Mouse (Mus musculus) lung, postnatal 36 days (tissue): Measurements from ENCODE around the gene Fsip1.

Experiments
- DNase-seq: peaks from one replicate; pipeline ENCODE4 v3.0.0; 2022; ENCODE audit warnings: mixed read lengths

The Fsip1 gene

DNA sequence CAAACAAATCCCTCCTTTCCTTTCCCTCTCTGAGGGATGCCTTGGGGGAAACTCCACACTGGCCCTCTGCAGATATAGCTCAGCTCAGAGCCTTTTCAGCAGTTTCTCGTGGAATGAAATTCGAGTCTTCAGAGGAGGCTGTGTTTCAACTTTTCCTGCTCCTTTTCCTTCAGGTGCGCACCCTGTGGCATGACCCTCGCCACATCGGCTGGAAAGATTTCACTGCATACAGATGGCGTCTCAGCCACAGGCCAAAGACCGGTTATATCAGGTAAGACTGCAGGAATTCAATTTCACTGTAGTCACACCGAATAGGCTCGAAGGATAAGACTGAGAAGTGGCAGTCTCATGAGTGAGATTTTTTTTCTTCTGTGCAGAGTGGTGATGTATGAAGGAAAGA lies 133.0 kb downstream of the Fsip1 start:
- DNase-seq, result no peak

DNA sequence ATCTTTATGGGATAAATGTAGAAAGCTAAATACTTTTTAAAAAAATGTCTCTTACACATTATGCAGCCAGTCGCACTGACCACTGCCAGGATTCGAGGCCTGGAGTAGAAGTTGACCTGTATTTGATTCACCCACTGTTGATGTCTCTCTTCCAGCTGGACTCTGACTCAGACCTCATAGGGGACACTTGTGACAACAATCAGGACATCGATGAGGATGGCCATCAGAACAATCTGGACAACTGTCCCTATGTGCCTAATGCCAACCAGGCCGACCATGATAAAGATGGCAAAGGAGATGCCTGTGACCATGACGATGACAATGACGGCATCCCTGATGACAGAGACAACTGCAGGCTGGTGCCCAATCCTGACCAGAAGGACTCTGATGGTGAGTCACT lies 134.5 kb downstream of the Fsip1 start:
- DNase-seq, result no peak

DNA sequence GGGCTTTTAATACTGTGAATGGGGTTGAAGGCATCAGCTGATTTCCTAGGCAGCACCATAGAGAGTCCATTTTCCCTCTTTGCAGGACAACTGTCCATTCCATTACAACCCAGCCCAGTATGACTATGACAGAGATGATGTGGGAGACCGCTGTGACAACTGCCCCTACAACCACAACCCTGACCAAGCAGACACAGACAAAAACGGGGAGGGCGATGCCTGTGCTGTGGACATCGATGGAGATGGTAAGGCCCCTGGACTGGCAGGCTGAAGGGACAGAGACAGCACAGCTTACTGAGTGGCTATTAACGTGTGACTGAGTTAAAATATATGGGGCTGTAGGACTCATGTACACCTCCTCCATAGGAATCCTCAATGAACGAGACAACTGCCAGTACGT lies 136.0 kb downstream of the Fsip1 start:
- DNase-seq, result no peak

DNA sequence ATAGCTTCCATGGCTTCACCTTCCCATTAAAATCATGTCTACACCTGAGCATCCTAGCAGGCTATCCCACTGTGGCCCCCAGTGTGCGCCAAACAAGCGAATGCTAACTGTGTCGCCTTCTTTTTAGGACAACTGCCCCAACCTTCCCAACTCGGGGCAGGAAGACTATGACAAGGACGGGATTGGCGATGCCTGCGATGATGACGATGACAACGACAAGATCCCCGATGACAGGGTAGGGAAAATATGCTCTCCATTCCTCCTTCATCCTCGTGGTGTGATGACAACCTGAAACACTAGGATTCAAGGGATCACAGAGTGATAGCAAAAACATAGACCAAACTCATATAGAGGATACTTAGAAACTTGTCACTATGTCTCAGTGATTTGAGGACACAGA lies 136.7 kb downstream of the Fsip1 start:
- no peak for DNase-seq

DNA sequence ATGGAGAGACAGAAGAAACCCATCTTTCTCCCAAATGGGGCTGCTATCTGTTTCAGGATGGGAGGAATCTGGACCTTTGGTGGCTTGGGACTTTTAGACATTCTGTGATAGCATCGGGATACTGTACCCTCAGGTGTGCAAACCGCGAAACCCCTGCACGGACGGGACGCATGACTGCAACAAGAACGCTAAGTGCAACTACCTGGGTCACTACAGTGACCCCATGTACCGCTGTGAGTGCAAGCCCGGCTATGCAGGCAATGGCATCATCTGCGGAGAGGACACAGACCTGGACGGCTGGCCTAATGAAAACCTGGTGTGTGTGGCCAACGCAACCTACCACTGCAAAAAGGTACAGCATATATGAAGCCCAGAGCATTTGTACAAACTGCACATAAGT lies 137.1 kb downstream of the Fsip1 start:
- DNase-seq, result no peak

DNA sequence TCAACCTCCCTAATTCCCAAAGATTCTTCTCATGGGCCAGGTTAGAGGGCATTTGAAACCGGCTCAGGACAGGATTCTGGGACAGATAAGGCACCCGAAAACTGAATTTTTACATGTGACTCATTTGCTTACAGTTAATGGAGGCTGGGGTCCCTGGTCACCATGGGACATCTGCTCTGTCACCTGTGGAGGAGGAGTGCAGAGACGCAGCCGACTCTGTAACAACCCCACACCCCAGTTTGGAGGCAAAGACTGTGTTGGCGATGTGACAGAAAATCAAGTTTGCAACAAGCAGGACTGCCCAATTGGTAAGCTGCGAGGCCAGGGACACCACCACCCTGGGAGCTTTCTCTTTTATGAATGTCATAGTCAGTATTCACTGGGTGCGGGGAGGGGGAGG lies 138.3 kb downstream of the Fsip1 start:
- DNase-seq, result no peak

DNA sequence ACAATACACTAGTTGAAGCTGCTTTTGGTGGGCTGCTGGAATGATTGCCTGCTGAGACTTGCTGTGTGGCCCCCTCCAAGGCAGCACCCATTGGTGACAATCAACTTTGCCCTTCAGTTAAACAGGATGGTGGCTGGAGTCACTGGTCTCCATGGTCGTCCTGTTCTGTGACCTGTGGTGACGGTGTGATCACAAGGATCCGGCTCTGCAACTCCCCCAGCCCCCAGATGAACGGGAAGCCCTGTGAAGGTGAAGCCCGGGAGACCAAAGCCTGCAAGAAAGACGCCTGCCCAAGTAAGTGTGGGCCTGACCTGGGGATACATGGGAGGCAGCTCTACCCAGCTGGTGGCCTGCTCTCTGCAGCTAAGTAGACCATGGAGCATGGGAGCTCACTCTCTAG lies 138.7 kb downstream of the Fsip1 start:
- DNase-seq, result no peak

DNA sequence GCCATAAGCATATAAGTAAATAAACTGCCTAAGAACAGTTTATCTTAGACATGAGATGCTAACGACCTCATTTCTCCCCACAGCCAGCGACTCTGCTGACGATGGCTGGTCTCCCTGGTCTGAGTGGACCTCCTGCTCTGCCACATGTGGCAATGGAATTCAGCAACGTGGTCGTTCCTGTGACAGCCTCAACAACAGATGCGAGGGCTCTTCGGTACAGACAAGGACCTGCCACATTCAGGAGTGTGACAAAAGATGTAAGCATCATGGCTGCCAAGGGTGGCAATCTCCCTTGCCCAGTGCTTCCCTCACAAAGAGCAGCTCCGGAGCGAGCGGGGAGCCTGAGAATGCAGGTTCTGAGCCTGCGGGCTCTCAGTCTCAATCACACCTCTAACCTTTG lies 139.4 kb downstream of the Fsip1 start:
- no peak for DNase-seq

DNA sequence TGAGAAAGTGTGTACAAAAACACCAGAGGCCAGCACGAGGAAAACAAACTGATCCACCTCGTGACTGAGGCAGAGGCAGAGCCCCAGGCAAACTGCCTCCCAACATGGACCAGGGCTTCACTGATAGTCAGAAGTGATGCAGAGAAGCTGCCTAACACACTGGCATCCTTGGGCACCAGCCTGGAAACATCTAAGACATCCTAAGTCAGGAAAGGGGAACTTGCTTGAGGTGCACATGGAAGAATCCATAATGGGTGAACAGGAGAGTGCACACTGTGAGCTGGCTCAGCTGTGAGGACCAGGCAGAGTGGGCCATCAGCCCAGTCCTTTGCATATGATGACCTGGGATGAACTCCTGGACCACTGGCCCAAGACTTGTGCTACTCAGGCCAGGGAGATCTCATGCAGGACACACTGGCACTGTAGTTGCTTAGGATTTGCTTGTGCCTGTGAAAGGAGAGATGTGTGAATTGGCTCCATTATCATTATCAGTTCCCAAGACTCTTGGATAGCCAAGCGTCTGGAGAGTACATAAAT lies 139.9 kb downstream of the Fsip1 start:
- no peak for DNase-seq

DNA sequence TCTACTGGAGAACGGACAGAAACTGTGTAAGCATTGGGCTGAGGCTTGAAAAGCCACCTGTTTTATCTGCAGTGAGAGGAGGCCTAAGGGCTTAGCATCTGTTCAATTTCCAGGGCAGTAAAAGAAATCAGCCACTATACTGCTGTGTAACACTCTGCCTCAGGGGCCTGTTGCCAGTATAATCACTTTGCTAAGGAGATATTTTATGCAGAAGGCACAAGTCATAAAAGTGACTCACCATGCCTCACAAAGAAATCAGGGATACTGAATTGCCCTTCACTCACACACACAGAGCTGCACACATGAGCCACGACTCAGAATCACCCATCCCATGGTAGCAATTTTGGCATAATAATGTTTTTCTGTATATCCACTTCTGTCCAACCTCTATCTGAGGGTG lies 140.6 kb downstream of the Fsip1 start:
- no peak for DNase-seq

DNA sequence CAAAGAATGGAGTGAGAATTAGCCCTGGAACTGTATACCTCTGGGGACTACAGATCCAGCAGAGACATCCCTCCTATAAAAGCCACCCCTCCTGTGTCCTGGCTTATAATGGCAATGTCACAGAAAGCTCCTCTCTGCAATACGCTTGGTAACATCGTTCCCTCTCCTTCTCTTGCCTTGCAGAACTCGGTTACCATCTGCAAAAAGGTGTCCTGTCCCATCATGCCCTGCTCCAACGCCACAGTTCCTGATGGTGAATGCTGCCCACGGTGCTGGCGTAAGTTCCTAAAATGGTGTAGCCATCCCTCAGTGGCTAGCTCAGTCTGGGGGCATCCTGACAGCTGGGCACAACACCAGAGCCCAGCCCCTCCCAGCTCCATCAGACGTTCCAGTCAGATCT lies 141.1 kb downstream of the Fsip1 start:
- no peak for DNase-seq

DNA sequence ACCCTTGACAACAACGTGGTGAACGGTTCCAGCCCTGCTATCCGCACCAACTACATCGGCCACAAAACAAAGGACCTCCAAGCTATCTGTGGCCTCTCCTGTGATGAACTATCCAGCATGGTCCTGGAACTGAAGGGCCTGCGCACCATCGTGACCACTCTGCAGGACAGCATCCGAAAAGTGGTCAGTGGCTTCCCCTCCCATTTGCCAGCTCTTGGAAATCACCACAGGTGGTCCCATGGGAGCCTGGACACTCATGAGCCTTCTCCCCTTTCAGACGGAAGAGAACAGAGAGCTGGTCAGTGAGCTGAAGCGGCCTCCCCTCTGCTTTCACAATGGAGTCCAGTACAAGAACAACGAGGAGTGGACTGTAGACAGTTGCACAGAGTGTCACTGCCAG lies 142.1 kb downstream of the Fsip1 start:
- DNase-seq, result no peak

DNA sequence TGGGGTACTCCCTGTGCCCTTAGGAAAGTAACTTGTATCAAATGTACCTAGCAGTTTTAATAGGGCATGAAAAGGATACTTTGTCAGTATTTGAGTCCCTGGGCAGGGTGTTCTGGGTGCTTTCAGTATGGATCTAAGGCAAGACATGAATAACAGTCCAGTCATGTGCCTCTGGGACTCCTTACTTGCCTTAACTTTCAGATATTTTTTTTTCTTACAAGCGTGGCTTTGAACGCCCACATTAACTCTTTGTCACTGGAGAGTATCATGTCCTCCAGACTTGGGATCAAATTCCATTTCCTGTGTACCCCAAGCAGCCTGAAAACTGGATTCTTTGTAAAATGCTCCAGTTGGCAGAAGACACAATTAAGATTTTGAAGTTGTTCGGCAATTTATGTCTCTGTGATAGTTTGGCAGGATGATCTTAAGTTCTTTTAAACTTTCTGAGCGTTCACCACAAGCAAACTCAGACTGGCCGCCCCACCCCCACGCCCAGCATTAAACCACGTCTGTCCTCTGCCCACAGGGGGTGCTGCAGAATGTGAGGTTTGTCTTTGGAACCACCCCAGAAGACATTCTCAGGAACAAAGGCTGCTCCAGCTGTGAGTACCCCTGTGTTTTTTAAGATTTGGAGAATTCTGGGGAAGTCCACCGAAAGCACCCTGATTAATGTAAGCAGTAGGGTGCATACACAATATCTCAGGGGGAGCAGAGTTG lies 142.8 kb downstream of the Fsip1 start:
- DNase-seq, result peak; percentile 66

DNA sequence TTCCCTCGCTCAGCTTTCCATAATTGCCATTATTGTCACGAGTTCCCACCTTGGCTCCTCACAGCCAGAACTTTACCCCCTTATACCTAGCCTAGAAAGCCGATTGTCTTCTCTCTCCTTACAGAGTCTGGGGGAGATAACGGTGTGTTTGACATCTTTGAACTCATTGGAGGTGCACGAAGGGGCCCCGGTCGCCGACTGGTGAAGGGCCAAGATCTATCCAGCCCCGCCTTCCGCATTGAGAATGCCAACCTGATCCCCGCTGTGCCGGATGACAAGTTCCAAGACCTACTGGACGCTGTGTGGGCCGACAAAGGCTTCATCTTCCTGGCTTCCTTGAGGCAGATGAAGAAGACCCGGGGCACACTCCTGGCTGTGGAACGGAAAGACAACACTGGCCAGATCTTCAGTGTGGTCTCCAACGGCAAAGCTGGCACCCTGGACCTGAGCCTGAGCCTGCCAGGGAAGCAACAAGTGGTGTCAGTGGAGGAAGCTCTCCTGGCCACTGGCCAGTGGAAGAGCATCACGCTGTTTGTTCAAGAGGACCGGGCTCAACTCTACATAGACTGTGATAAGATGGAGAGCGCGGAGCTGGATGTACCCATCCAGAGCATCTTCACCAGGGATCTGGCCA lies 143.8 kb downstream of the Fsip1 start:
- peak; percentile 29 for DNase-seq

DNA sequence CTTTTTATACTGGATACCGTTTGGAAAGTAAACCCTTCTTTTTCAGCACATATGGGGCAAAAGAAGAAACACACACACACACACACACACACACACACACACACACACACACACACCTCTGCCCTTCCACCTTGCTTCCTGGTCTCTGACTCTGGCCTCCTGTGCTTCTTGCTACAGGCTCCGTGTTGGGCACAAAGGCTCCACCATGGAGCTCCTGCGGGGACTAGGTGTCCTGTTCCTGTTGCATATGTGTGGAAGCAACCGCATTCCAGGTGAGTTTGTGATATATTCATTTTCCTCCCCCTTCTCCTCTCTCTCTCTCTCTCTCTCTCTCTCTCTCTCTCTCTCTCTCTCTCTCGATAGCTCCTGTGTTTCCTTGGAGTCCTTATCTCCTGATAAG lies 144.3 kb downstream of the Fsip1 start:
- DNase-seq, result peak; percentile 13

DNA sequence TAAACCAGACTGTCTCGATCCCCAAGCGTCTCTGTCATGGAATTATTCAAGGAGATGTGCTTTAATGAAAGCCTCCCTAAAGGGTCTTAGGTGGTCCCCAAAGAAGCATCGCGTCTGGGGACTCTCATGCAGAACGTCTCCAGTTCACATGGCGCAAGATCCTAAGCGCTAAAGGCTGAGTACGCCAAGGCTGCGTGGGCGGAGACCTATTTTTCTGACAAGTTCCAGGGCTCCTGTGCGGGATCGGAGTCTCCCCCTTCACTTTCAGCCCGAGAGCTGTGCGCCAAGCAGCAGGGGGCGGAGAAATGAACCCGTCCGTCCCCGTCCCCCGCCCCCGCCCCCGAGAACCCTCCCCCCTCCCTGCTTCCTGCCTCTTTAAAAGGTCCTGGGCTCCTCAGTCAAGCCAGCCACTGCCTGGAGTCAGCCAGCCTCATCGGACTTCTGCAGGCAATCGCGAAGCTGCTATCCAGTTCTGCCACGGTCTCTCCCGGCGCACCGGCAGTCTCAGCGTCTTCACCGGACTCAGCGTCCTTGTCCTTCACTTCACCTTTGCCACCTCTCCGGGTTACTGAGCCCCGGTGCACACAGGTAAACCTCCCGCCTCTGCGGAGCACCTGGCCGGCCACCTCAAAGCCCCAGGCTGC lies 145.2 kb downstream of the Fsip1 start, which contains the start of gene Thbs1:
Gene Thbs1, plus strand, starts transcription at position 389 of the 644 bp plus-strand sequence.
- DNase-seq, result peak; percentile 82

DNA sequence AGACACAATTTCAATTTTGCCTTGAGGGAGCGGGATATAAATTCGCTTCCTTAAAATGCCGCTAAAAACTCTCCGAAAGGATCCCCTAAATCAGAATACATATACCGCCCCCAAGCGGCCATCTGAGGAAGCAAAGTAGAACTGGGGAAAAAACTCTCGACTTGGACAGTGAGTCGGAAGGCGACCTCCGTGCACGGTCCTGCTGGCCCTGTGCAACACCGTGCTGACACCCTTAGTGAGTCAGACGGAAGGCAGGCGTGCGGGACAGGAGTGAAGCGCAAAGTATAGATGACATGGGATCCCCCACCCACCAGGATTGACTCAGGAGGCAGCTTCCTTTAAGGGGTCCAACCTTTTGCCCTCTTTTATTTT lies 145.7 kb downstream of the Fsip1 start:
- DNase-seq, result peak; percentile 94

DNA sequence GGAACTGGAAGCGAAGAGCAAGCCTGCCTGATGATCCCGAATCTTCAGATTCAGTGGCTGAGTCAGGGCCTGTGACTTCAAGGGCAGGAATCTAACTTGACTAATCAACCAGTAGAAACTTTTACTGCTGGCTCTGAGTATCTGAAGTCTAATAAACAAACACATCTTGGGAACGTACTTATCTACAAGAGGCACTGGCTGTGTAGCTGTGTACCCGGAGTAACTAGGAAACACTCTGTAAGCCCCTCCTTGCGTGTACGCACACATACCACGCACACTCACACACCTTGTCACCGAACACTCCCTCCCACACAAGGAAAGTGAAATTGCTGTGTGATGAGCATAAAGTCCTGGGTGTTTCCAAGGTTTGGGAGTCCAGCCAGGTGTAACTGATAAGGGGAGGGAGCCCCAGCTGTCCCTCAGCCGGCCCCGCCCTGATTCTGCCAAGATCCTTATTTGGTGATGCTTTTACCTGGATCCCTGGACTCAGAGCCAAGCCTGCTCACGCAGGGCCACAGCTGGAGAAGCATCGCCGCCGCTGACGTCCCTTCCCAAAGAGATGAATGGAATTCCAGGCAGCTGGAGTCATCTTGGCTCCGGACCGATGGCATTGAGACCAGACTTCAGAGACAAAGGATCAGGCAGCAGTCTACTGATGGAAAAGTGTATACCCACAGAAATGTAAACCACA lies 146.4 kb downstream of the Fsip1 start:
- peak; percentile 74 for DNase-seq

DNA sequence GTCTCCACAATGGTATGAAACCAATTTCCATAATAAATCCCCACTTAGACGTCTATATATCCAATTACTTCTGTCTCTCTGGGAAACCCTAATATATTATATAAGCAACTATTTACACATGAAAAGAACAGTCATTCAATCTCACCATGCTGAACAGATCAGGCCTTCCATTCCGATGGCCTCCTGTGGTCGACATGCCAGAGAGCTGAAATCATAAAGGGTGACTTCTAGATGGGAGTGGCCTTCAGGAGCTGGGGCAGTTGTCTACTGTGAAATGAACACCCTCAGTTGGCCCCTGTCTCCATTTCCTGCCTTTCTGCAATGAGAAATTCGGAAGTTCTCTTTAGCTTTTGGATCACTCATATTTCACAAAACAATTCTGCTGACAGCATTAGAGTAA lies 154.6 kb downstream of the Fsip1 start:
- no peak for DNase-seq

DNA sequence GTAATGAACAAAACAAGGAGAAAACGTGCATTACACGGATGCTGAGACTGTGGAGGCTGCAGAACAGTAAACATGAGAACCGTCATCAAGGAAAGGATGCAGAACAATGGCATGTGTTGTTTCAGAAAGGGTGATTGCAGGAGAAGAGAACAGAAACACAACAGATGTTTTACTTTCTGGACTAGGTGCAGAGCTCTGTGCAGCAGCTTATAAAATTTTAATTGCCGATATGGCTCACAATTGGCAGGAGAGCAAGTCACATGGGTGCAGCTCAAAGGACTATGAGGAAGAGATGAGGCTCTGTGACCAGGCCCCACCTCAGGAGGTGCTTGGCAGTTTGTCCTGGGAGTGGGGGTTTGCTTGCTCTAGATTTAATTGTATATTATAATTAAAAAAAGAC lies 157.7 kb downstream of the Fsip1 start:
- no peak for DNase-seq

DNA sequence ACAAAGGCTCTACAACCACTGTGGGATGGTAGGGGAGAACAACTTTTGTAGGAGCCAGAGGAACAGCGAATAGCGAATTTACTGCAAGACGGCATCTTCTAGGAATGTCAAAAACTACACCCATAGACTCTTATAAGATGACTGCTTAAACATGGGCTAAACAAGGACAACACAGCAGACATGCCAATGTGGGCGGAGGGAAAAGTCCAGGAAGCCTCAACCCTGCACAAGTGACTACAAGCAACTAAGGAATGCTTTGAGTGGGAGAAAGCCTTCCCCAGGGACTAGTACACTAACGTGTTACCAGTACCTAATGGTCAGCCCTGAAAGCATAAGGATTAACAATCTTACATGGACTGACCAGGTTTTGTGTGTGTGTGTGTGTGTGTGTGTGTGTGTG lies 165.5 kb downstream of the Fsip1 start:
- no peak for DNase-seq

DNA sequence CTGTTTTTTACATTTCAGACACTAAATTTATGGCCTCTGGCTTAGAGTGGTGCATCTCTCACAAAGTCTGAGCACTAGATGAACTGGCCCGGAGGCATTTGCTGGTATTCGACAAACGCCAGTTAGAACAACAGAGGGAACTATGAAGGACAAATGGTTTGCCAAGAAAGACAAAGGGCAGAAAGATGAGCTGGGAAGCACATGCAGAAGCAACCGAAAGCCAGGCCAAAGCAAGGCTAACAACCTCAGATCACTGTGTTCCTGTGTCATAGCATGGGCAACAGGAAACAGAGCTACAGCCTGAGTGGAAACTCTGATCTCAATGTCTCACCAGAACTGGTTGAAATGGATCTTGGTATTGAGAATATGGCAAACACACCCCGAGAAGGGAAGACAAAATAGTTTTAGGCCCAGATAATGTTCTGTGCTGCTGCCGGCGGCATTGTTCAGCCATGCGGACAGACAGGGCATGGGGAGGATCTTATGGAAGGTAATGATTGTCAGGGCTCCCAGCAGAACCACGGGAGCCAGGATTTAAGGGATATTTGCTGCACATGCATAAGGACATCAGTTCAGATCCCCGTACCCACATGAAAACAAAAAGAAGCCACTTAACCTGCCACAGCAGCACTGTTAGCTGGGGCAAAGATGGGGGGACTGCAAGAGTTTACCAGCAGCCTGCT lies 169.6 kb downstream of the Fsip1 start:
- DNase-seq, result no peak

DNA sequence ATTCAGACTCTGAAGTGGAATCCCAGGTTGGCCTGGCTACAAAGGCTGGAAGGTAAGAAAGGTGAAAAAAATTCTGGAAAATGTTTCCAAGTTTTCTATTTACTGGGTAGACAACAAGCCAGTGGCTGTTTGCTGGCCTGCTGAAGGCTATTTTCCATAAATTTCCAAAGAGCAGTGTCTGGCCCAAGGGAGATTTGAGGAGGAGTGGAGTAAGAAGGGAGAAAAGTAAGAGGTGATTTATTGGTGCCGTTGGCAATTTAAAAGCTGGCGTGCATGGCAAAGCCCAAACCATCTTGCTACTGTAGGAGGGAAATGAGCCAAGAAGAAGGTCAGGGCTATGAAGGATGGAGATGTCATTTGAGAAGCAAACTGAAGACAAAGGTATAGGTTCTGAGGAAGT lies 171.1 kb downstream of the Fsip1 start:
- DNase-seq, result no peak
